Mouse (Mus musculus): ENCODE results near the gene Mthfsl.
"Not testable (repeated sequence)": the region's sequence is repeated elsewhere in the genome, so short reads cannot be mapped to it uniquely, and the experiment has no call there.

DNA sequence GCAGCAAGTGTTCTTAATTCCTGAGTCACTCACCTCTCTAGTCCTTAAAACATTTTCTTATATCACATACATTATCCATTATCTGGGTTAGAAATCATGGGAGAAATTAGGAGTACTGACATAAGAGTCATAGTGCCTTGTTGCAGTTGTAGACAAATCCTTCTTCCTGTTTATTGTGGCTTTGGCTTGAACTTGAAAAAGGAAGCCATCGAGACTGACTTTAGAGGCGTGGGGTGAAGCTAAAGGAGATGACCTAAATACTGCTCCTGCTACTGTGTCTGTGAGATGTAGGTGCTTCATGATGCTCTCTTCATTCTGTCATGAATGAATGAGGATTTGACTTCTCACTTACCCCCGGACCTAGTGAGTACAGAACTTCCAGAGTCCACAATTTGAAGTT lies 12.2 kb upstream of the Mthfsl start:
- not testable (repeated sequence) for TF ChIP-seq CTCF, POLR2A (IDR thresholded peaks at IDR 0.05; ENCODE audit: insufficient read depth, low read depth, low read length)

Data from olfactory bulb, adult 2 months (tissue).